Mouse (Mus musculus) intestine, postnatal 0 days (tissue): ENCODE data around the gene Efcab12. TPM values are rescaled to one million over a fixed set of nuclear protein-coding genes. Genes with fewer than 3 reads are reported as not detected.
A peak's percentile ranks its signal among the peaks of the same experiment; 100 is the strongest.

ENCODE experiments used
- ATAC-seq: fragments of 200-750 bp; cut with Nextera tagmentation; 2 replicates; pipeline ENCODE4 v1.8.0; 2017; ENCODE audit warnings: mild to moderate bottlenecking, moderate TSS enrichment, moderate library complexity
- H3K27ac ChIP-seq: fragments of 300-500 bp; sonication (generic); 2 replicates; pipeline ENCODE4 v1.5.1; 2014; ENCODE audit warnings: mild to moderate bottlenecking, low read depth, low read length, moderate library complexity
- H3K27me3 ChIP-seq: fragments of 300-500 bp; sonication (generic); replicated peaks from 2 replicates; pipeline ENCODE4 v1.6.1; 2014; ENCODE audit warnings: low read length, mixed read lengths; ENCODE audit not compliant: control insufficient read depth, insufficient read depth
- H3K36me3 ChIP-seq: fragments of 300-500 bp; sonication (generic); 2 replicates; pipeline ENCODE4 v1.6.1; 2014; ENCODE audit warnings: mild to moderate bottlenecking, moderate library complexity; ENCODE audit not compliant: control insufficient read depth, insufficient read depth
- H3K4me1 ChIP-seq: fragments of 300-500 bp; sonication (generic); replicated peaks from 2 replicates; pipeline ENCODE4 v1.6.1; 2014; ENCODE audit warnings: antibody characterized with exemption, low read length, mixed read lengths; ENCODE audit not compliant: control insufficient read depth, insufficient read depth
- H3K4me2 ChIP-seq: fragments of 300-500 bp; sonication (generic); replicated peaks from 2 replicates; pipeline ENCODE4 v1.6.1; 2014; ENCODE audit warnings: low read depth, mild to moderate bottlenecking, moderate library complexity
- H3K4me3 ChIP-seq: fragments of 300-500 bp; sonication (generic); 2 replicates; pipeline ENCODE4 v1.5.1; 2014; ENCODE audit warnings: low read depth, low read length
- H3K9ac ChIP-seq: fragments of 300-500 bp; sonication (generic); 2 replicates; pipeline ENCODE4 v1.6.1; 2014; ENCODE audit warnings: mild to moderate bottlenecking, low read depth, low read length
- H3K9me3 ChIP-seq: fragments of 300-500 bp; sonication (generic); 2 replicates; pipeline ENCODE4 v1.6.1; 2016; ENCODE audit warnings: mixed run types; ENCODE audit not compliant: control insufficient read depth
- CTCF ChIP-seq: sonication (generic); IDR thresholded peaks from 2 replicates; pipeline ENCODE4 v1.5.1; 2016; ENCODE audit warnings: low read depth, mild to moderate bottlenecking, control low read depth, antibody characterized with exemption, moderate library complexity
- WGBS: fragments of 180-500 bp; shearing (Covaris S2); extraction: QIAGEN DNeasy Blood & Tissue Kit; methylation state at CpG from one replicate; pipeline ENCODE4 v1.1.7; 2014; 5-methylcytosine and 5-hydroxymethylcytosine counted together
- microRNA-seq: library from miRNA; unstranded; fragments of <30 nt; microRNA quantifications from one replicate; pipeline ENCODE4, GENCODE M21; 2016
- polyA plus RNA-seq: library from polyadenylated mRNA; unstranded; fragments of >200 nt; fragmentation: Nextera tagmentation; extraction: Ambion mirVana; gene quantifications from 2 replicates; pipeline ENCODE4 v1.2.1, GENCODE M21; 2015

The Efcab12 gene
- polyA plus RNA-seq, 1 experiment from 2014 or later: 0.05 TPM

DNA sequence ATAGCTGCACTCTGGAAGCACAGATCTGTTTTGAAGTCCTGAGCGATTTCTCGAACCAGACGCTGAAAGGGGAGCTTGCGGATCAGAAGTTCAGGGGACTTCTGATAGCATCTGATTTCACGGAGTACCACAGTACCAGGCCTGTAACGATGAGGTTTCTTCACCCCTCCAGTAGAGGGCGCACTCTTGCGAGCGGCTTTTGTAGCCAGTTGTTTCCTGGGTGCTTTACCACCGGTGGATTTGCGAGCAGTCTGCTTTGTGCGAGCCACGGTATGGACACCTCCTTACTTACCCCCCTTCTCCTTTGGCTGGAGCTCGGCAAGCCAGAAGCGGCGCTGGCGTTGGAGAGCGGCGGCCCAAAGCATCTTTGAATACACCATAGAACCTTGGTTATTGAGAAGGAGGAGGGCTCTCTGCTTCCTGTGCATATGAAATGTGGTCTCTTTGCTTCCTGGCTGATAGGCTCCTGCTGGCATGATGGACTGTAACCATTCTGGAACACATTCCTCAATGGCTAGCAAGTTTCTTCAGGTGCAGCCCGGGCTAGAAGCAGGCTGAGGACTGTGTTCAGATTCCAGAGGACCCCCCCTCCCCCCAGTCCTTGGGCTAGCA, 68.0 kb downstream of the Efcab12 start:
- peak; percentile 42 for TF ChIP-seq CTCF
- no peak overlapping the region for H3K27ac ChIP-seq
- no peak overlapping the region for H3K9ac ChIP-seq
- H3K4me1 ChIP-seq: no peaks in the 10 kb centered on the region
- H3K4me3 ChIP-seq: no peak overlapping the region
- H3K4me2 ChIP-seq: no peak overlapping the region
- no peaks in the 10 kb centered on the region for H3K36me3 ChIP-seq
- ATAC-seq: no peak
- WGBS: 83% methylated on average over 20 of the region's 20 CpGs
- no peaks in the 10 kb centered on the region for H3K27me3 ChIP-seq
- H3K9me3 ChIP-seq: no peaks in the 10 kb centered on the region

- H3K4me1 ChIP-seq: no peaks in the 10 kb centered on the region
- no peak overlapping the region for H3K4me2 ChIP-seq
- H3K9me3 ChIP-seq: no peaks in the 10 kb centered on the region
- no peak overlapping the region for H3K27ac ChIP-seq
- 68% methylated on average over 4 of the region's 4 CpGs for WGBS
- H3K4me3 ChIP-seq: no peak overlapping the region
- no peak overlapping the region for H3K9ac ChIP-seq
- H3K27me3 ChIP-seq: no peaks in the 10 kb centered on the region
- no peak for TF ChIP-seq CTCF
- ATAC-seq: no peak
- no peaks in the 10 kb centered on the region for H3K36me3 ChIP-seq
Measured at GRCm38 (mm10) chr6:115768207-115768606, 70.0 kb downstream of the Efcab12 start.

DNA sequence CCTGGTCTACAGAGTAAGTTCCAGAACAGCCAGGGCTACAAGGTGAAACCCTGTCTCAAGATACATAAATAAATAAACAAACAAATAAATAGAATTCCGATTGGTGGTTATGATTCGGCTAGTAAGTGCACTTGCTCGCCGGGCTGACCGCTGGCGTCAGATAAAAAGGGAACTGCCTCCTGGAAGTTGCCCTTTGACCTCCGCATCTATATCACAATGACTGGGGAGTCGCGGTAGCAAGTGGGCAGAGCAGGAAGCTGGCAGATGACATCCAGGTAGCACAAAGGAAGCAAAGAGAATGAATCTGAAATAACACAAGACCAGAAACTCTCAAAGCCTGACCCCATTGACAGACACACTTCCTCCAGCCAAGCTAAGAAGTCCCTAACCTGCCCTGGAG, 70.9 kb downstream of the Efcab12 start:
- TF ChIP-seq CTCF: no peak
- Histone ChIP-seq H3K36me3 (no peaks in the 10 kb centered on the region), H3K4me2 (no peak overlapping the region), H3K27me3 (no peaks in the 10 kb centered on the region), H3K9me3 (no peaks in the 10 kb centered on the region), H3K4me3 (no peak overlapping the region), H3K4me1 (no peaks in the 10 kb centered on the region), H3K9ac (no peak overlapping the region), H3K27ac (no peak overlapping the region)
- no peak for ATAC-seq
- WGBS: 54% methylated on average over 9 of the region's 9 CpGs

DNA sequence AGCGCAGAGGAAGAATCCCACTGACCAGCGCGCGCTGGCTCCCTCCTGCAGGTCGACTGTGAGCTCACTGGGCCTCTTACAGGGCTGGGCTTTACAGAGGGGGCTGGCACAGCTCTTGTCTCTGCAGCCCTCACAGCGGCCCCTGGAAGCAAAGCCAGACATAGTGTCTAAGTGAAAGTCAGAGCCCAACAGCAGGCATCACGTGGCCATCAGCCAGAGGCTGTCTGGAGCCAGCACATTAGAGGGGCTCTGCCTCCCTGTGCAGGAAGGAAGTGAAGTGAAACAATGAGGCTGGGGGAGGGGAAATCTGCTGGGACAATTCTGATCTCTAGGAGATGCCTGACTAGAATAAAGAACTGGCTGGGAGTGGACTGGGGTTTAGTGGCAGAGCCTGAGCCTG, 74.0 kb downstream of the Efcab12 start:
- Histone ChIP-seq H3K4me3 (no peak overlapping the region), H3K9ac (no peak overlapping the region), H3K9me3 (no peaks in the 10 kb centered on the region), H3K4me2 (peak overlapping the region; percentile 27), H3K27ac (0 out of 2 replicates have a peak overlapping the region, but pooled peaks have one; percentile 0), H3K4me1 (no peaks in the 10 kb centered on the region), H3K36me3 (no peaks in the 10 kb centered on the region), H3K27me3 (no peaks in the 10 kb centered on the region)
- peak; percentile 28; the same call in 1 of the 2 replicates for ATAC-seq
- TF ChIP-seq CTCF: 0 out of 2 replicates have a peak, but pooled peaks have one; percentile 28
- 22% methylated on average over 7 of the region's 7 CpGs for WGBS

DNA sequence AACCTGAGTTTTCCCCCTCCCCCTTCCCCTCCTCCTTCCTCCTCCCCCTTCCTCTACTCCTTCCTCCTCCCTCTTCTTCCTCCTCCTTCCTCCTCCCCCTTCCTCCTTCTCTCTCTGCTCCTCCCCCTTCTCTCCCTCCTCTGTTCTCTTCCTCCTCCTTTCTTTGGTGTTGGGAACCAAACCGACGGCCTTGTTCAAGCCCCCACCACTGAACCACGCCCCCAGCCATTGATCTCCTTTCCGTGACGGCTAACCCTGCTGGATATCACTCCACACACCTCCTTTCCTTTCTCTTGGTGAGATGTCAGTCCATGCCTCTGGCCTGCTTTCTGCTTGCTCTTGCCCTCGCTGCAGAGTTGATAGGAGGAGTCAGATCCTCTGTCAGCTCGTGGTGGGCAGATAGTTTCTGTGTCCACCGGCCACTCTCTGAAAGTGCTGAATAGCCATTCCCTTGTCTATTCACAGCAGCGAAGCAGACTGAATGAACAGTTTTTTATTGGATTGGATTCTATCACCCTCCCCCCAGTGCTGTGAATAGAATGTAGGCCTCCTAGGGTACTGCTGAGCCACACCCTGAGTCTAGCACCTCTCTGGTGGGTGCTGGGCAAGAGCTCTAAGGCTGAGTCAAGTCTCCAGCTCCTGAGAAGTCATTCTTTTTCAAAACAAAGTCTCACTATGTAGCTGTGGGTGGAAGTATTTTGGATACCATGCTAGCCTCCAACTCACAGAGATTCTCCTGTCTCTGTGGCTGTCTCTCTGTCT, 76.0 kb downstream of the Efcab12 start, which contains the start of gene Tmem40:
Gene Tmem40, minus strand, starts transcription at position 416 of the 762 bp plus-strand sequence.
- Histone ChIP-seq H3K27me3 (no peaks in the 10 kb centered on the region), H3K9ac (no peak within 1 kb of the TSS), H3K4me1 (no peaks in the 10 kb centered on the region), H3K36me3 (no peaks in the 10 kb centered on the region), H3K9me3 (no peaks in the 10 kb centered on the region), H3K4me3 (no peak within 1 kb of the TSS), H3K27ac (no peak within 1 kb of the TSS), H3K4me2 (0 out of 2 replicates have a peak within 1 kb of the TSS, but pooled peaks have one; percentile 3)
- no peak for TF ChIP-seq CTCF
- no peak for ATAC-seq
- WGBS: 9% methylated on average over 9 of the region's 9 CpGs

DNA sequence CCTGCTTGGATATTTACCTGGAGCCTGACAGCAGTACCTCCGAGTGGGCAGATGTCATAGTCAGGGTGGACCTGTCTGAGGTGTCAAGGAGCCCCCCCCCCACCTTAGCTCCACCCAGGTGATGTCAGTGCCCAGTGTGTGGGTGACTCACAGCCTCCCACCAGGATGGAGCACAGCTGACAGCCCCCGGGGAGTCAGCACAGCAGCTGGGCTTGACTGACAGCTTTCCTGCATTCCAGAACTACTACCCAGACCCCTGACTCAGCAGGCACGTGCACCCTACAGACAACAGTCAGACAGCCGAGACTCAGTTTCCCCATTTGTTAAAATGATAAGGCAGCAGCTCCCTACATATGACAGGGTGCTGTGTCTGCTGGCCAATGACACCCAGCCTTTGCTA, 77.2 kb downstream of the Efcab12 start:
- Histone ChIP-seq H3K9me3 (no peaks in the 10 kb centered on the region), H3K36me3 (no peaks in the 10 kb centered on the region), H3K27me3 (no peaks in the 10 kb centered on the region), H3K9ac (no peak overlapping the region), H3K4me2 (no peak overlapping the region), H3K4me3 (no peak overlapping the region), H3K27ac (no peak overlapping the region), H3K4me1 (no peaks in the 10 kb centered on the region)
- no peak for ATAC-seq
- WGBS: 46% methylated on average over 4 of the region's 4 CpGs
- no peak for TF ChIP-seq CTCF

Small RNAs within 50 kb of the gene (microRNA-seq; reads per million reads assigned to microRNA genes)
- gene Mir7660: not detected

Other genes starting within 250 kb of the Efcab12 start
- gene Mkrn2os, start 245.8 kb downstream of the Efcab12 start, polyA plus RNA-seq: 107 and 108 TPM in 2 replicates
- gene Mkrn2, start 236.5 kb downstream of the Efcab12 start, polyA plus RNA-seq: 13.4 and 14.5 TPM in 2 replicates
- 64.9 and 66.4 TPM in 2 replicates for gene Raf1, start 161.8 kb downstream of the Efcab12 start, polyA plus RNA-seq
- 0.17 and 0.43 TPM in 2 replicates for gene Tmem40, start 76.0 kb downstream of the Efcab12 start, polyA plus RNA-seq
- gene Cand2, start 63.9 kb downstream of the Efcab12 start, polyA plus RNA-seq: 2.2 and 2.4 TPM in 2 replicates
- 1,370 and 1,375 TPM in 2 replicates for gene Rpl32, start 29.7 kb downstream of the Efcab12 start, polyA plus RNA-seq
- 3.4 and 3.5 TPM in 2 replicates for gene Mbd4, start 15.0 kb upstream of the Efcab12 start, polyA plus RNA-seq
- 3.0 and 3.1 TPM in 2 replicates for gene Ift122, start 15.1 kb upstream of the Efcab12 start, polyA plus RNA-seq
- 0.16 TPM in 1 of 2 replicates, not detected in the other for gene Rho, start 93.3 kb upstream of the Efcab12 start, polyA plus RNA-seq
- not detected in 2 replicates for gene H1foo, start 106.5 kb upstream of the Efcab12 start, polyA plus RNA-seq
- 8.2 and 9.6 TPM in 2 replicates for gene Plxnd1, start 156.6 kb upstream of the Efcab12 start, polyA plus RNA-seq